Mouse (Mus musculus): ENCODE data around the gene Nos1ap.

GRCm38 (mm10) chr1:170503277-170503739, 86.4 kb downstream of the Nos1ap start:
- no peak for TF ChIP-seq CTCF (IDR thresholded peaks at IDR 0.05; ENCODE audit: borderline replicate concordance, insufficient read depth, low read depth, low read length)
- no peak for TF ChIP-seq POLR2A (IDR thresholded peaks at IDR 0.05; ENCODE audit: borderline replicate concordance, insufficient read depth, low read length)

Data from cerebellum, adult 2 months (tissue).